Mouse (Mus musculus) monocyte, adult 2 months (primary cell): ENCODE results near the gene Fn3krp.

Experiments used
- DNase-seq, 2 experiments: peaks; one replicate each; pipeline ENCODE4 v3.0.0; 2022; ENCODE audit warnings: low spot score in 2 of 2, low read depth in 1 of 2

Gene Fn3krp

GRCm38 (mm10) chr11:121420830-121421552, at the start of gene Fn3krp:
Fn3krp (plus strand) TSS chr11:121421401.
- DNase-seq = peak; percentile 92 to 96

GRCm38 (mm10) chr11:121373305-121373704, 47.9 kb upstream of the Fn3krp start:
- DNase-seq = no peak

- no peak for DNase-seq
Observed at GRCm38 (mm10) chr11:121378644-121379043, 42.6 kb upstream of the Fn3krp start.

- DNase-seq = no peak
Observed at GRCm38 (mm10) chr11:121380294-121380693, 40.9 kb upstream of the Fn3krp start.

GRCm38 (mm10) chr11:121387750-121388553, 33.2 kb upstream of the Fn3krp start, which contains the start of gene Rab40b:
Rab40b (minus strand) TSS chr11:121388251.
- peak in 1 of 2 experiments; percentile 2 for DNase-seq

- DNase-seq = no peak
Observed at GRCm38 (mm10) chr11:121388554-121388945, 32.7 kb upstream of the Fn3krp start.

GRCm38 (mm10) chr11:121390793-121391192, 30.4 kb upstream of the Fn3krp start:
- no peak for DNase-seq

- no peak for DNase-seq
Observed at GRCm38 (mm10) chr11:121392405-121392804, 28.8 kb upstream of the Fn3krp start.

- DNase-seq = no peak
Observed at GRCm38 (mm10) chr11:121407366-121408155, 13.6 kb upstream of the Fn3krp start.

- DNase-seq = no peak
Observed at GRCm38 (mm10) chr11:121414762-121415161, 6.4 kb upstream of the Fn3krp start.

GRCm38 (mm10) chr11:121415351-121415750, 5.8 kb upstream of the Fn3krp start:
- no peak for DNase-seq

GRCm38 (mm10) chr11:121417971-121418370, 3.2 kb upstream of the Fn3krp start:
- DNase-seq = no peak

GRCm38 (mm10) chr11:121418932-121419331, 2.3 kb upstream of the Fn3krp start:
- no peak for DNase-seq

- no peak for DNase-seq
Observed at GRCm38 (mm10) chr11:121420379-121420778, 822 bp upstream of the Fn3krp start.

- no peak for DNase-seq
Observed at GRCm38 (mm10) chr11:121421553-121422173, 462 bp downstream of the Fn3krp start.

GRCm38 (mm10) chr11:121433397-121433796, 12.2 kb downstream of the Fn3krp start:
- DNase-seq = no peak

- peak; percentile 48 to 63 for DNase-seq
Observed at GRCm38 (mm10) chr11:121434156-121435155, 13.3 kb downstream of the Fn3krp start, which contains the start of gene Fn3k. Fn3k (plus strand) TSS chr11:121434913.

GRCm38 (mm10) chr11:121437236-121437635, 16.0 kb downstream of the Fn3krp start:
- DNase-seq = no peak

GRCm38 (mm10) chr11:121439686-121440292, 18.6 kb downstream of the Fn3krp start:
- no peak for DNase-seq
